Mouse (Mus musculus) kidney, postnatal 4 days (tissue): ENCODE measurements around the gene Fbxo41.

Experiments used
- DNase-seq, 2 experiments: peaks; one replicate each; pipeline ENCODE4 v3.0.0; 2021; ENCODE audit warnings: mixed read lengths in 2 of 2

Fbxo41 gene

DNA sequence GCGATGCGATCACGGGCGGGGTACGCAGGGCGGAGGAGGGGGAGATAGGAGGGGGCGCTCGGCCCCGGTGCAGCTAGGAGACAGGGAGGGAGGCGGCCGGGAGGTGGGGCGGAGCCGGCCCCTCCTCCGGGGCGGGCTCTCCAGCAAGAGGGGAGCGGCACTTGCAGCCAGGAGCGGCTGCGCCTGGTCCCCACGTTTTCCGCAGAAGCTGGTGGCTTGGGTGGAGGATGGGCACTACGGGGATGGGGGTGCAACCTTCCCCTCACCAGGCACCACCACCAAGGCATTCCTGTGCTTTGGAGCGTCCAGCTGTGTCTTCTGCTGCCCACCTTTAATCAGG, at the start of gene Fbxo41:
Fbxo41 (minus strand) TSS at position 84 of the 340 bp plus-strand sequence.
- DNase-seq: peak; percentile 35 to 49

DNA sequence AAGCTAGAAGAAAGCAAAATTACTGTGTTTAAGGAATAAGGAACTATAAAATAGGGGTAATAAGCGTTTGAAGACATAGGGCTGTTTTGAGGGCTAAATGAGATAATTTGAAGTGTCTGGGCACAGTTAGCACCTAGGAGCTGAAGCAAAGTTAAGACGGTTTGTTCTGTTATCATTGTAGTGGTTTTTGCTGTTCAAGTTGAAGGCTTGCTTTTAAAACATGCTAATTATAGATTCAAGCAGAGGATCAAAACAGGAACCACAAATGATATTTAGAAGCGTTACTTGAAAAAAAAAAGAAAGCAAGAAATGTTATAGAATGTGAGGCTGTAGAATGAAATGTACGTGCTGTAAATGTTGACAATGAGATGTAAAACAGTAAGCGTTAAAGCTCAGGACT, 44.8 kb upstream of the Fbxo41 start:
- no peak for DNase-seq

GRCm38 (mm10) chr6:85544251-85544881, 41.6 kb upstream of the Fbxo41 start:
- no peak for DNase-seq

DNA sequence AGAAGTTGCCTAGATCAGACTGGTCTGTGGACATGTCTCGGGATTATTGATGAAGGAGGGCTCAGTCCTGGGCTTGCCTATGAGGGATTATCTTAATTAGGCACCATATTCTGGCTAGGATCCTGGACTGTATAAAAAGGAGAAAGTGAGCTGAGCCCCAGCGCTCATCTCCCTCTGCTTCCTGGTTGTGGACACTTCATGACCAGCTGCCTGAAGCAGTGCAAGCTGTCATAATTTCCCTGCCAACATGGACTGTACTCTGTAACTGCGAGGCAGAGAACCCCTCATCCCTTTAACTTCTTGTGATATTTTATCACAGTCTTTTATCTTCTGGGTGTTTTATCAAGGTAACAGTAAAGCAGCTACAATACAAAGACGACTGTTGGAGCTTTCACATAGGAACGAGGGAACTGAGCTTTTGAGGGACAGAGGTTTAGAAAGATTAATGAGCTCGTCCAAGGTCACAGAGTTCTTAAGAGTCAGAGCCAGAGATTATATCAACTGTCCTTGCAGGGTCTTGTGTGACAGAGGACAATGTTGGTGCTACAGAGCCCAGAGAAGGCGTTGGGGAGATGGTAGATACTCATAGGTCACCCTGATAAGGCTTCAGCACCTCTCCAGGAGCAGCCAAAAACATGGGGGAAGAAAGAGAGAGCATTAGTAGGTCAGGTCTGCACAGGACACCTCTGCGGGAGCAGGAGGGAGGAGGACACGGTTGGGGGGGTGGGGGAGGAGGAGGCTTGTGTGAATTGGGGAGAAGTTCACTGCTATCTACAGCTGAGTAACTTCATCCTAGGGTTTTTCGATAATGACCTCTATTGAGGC, 40.8 kb upstream of the Fbxo41 start:
- DNase-seq: no peak

- DNase-seq: no peak
Observed at GRCm38 (mm10) chr6:85522825-85523224, 20.0 kb upstream of the Fbxo41 start.

DNA sequence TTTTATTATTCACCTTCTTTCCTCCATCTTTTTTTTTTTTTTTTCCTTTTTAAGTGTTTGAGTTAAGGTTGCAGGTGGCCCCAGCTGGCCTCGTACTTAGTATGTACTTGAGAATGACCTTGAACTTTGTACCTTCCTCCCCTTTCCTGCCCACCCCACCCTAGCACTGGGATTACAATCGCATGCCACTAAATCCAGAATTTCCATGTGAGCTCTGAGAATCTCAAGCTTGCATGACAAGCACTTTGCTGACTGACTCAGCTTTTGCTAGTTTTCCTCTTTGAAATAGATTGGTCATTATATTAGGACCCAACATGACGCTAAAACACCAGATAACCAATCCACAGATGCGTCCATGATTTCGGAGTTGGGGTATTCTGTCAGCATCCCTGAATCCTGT, 19.2 kb upstream of the Fbxo41 start:
- no peak for DNase-seq

- no peak for DNase-seq
Observed at GRCm38 (mm10) chr6:85518091-85518693, 15.4 kb upstream of the Fbxo41 start.

DNA sequence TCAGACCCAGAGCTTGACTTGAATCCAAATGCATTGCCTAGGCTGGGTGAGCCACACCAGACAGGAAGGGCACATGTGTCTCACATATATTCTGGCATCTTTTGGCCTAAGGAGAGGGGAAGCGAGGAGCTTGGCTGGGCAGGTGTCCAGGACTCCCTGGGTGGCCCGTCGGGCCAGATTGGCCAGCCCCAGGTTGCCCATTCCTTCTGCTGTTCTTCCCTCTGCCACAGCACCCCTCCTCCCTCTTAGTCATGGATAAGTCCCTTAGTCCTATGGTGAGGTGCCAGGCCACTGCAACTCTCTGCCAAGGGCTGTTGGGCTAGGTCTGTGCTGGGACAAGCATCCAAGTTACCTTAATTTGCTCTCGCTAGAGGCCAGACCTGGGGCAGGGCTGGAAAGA, 13.1 kb upstream of the Fbxo41 start:
- DNase-seq: no peak

- peak; percentile 51 to 59 for DNase-seq
Observed at GRCm38 (mm10) chr6:85513531-85513910, 10.7 kb upstream of the Fbxo41 start, which contains the start of gene Egr4. Gene Egr4 (minus strand): TSS chr6:85513589.

GRCm38 (mm10) chr6:85512577-85513530, 10.1 kb upstream of the Fbxo41 start:
- peak; percentile 5 to 14 for DNase-seq

DNA sequence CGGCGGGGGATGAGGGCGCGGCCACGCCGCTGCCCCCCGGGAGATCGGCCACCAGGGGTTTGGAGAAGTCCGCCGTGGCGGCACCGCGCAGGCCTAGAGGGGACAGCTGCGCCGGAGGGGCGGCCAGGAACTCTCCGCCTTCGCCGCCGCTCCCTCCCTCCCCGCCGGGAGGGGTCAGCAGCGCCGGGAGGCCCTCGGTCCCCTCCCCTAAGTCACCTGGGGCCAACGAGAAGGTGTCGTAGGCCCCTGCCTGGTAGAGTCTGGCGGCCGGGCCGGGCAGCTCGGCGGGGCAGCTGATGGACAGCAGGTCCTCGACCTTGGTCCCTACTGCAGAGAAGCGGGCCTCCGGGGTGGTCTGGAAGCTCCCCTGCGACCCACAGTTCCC, 9.3 kb upstream of the Fbxo41 start:
- peak in 1 of 2 experiments; percentile 4 for DNase-seq

- peak; percentile 84 for DNase-seq
Observed at GRCm38 (mm10) chr6:85511286-85512055, 8.7 kb upstream of the Fbxo41 start.

- peak; percentile 75 for DNase-seq
Observed at GRCm38 (mm10) chr6:85510476-85510875, 7.7 kb upstream of the Fbxo41 start.

GRCm38 (mm10) chr6:85508602-85509001, 5.8 kb upstream of the Fbxo41 start:
- DNase-seq: no peak

- no peak for DNase-seq
Observed at GRCm38 (mm10) chr6:85504908-85505307, 2.1 kb upstream of the Fbxo41 start.

GRCm38 (mm10) chr6:85502103-85502910, 487 bp downstream of the Fbxo41 start:
- DNase-seq: peak in 1 of 2 experiments; percentile 5

DNA sequence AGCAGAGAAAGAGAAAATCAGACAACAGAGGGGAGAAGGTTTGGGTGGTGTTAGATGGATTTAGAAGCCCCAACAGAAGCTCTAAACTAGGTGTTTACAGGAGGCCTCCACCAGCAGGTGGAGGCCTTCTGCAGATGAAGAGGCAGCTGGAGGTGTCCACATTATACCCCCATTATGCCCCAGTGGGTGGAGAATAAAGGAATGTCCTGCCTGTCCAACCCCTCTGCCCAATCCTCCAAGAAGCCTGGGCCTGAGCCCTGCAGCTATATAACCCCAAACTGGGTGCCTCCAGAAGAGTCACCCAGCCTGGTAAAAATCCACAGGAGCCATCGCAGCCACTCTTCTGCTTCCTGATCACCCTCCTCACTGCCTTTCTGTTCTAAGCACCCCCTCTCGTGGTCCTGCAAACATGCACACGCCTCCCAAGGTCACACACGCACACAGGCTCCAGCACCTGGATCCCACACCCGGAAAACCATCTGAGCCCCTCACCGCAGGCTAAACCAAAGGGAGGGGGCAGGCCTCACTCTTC, 1.2 kb downstream of the Fbxo41 start:
- DNase-seq: no peak

DNA sequence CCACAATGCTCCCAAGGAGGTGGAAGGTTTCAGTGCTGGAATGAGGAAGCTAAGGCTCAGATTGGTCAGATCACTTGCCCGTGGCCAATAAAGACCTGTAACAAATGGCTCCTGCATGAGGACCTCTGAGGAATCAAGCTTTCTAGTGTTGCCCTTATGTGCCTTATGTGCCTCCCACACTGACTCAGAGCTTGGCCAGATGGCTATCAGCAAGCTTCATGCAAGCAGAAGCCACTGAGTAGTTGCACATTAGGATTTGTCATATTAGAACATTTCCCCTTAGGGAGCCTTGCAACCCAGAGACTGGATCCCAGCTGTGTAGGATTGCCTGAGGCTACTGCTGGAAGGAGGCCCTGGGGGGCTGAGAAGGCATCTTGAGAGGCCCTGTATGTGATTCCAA, 2.4 kb downstream of the Fbxo41 start:
- DNase-seq: no peak

GRCm38 (mm10) chr6:85498147-85498546, 4.6 kb downstream of the Fbxo41 start:
- DNase-seq: peak; percentile 49 to 65

- no peak for DNase-seq
Observed at GRCm38 (mm10) chr6:85496976-85497375, 5.8 kb downstream of the Fbxo41 start.

- DNase-seq: no peak
Observed at GRCm38 (mm10) chr6:85491606-85492005, 11.2 kb downstream of the Fbxo41 start.
